Mouse (Mus musculus) MEL-GATA-1-ER (cell line): ENCODE results near the gene Klhl8.

ENCODE experiments used
- DNase-seq: peaks from one replicate; pipeline ENCODE4 v3.0.0-alpha.2; 2012; ENCODE audit warnings: low read depth; ENCODE audit errors: extremely low read depth

Gene Klhl8

GRCm38 (mm10) chr5:103916595-103917356, 5.7 kb upstream of the Klhl8 start:
- no peak for DNase-seq

GRCm38 (mm10) chr5:103914335-103915226, 3.5 kb upstream of the Klhl8 start:
- DNase-seq: no peak

- no peak for DNase-seq
Measured at GRCm38 (mm10) chr5:103913150-103913549, 2.1 kb upstream of the Klhl8 start.

GRCm38 (mm10) chr5:103911555-103911954, 496 bp upstream of the Klhl8 start:
- no peak for DNase-seq

- DNase-seq: no peak
Measured at GRCm38 (mm10) chr5:103910156-103910555, 903 bp downstream of the Klhl8 start.

- no peak for DNase-seq
Measured at GRCm38 (mm10) chr5:103909466-103909865, 1.6 kb downstream of the Klhl8 start.

GRCm38 (mm10) chr5:103908851-103909250, 2.2 kb downstream of the Klhl8 start:
- DNase-seq: no peak

GRCm38 (mm10) chr5:103907844-103908243, 3.2 kb downstream of the Klhl8 start:
- no peak for DNase-seq

- no peak for DNase-seq
Measured at GRCm38 (mm10) chr5:103906173-103906572, 4.9 kb downstream of the Klhl8 start.

GRCm38 (mm10) chr5:103898310-103898709, 12.7 kb downstream of the Klhl8 start:
- DNase-seq: no peak

- no peak for DNase-seq
Measured at GRCm38 (mm10) chr5:103889766-103890165, 21.3 kb downstream of the Klhl8 start.

GRCm38 (mm10) chr5:103863759-103864158, 47.3 kb downstream of the Klhl8 start:
- DNase-seq: no peak

- no peak for DNase-seq
Measured at GRCm38 (mm10) chr5:103860622-103861021, 50.4 kb downstream of the Klhl8 start.

GRCm38 (mm10) chr5:103857151-103857550, 53.9 kb downstream of the Klhl8 start:
- no peak for DNase-seq

- DNase-seq: peak; percentile 11
Measured at GRCm38 (mm10) chr5:103856286-103857009, 54.6 kb downstream of the Klhl8 start.

GRCm38 (mm10) chr5:103855483-103856211, 55.4 kb downstream of the Klhl8 start:
- no peak for DNase-seq

GRCm38 (mm10) chr5:103854807-103855194, 56.3 kb downstream of the Klhl8 start:
- DNase-seq: no peak

GRCm38 (mm10) chr5:103854041-103854806, 56.8 kb downstream of the Klhl8 start:
- no peak for DNase-seq

GRCm38 (mm10) chr5:103852756-103853549, 58.1 kb downstream of the Klhl8 start:
- no peak for DNase-seq
